Mouse (Mus musculus): ENCODE measurements around the gene Rnf26. TPM values are rescaled to one million over a fixed set of nuclear protein-coding genes. Genes with fewer than 3 reads are reported as not detected.

Gene Rnf26
- total RNA-seq, 2 experiments from 2014 or later: 30.3 to 33.0 TPM

DNA sequence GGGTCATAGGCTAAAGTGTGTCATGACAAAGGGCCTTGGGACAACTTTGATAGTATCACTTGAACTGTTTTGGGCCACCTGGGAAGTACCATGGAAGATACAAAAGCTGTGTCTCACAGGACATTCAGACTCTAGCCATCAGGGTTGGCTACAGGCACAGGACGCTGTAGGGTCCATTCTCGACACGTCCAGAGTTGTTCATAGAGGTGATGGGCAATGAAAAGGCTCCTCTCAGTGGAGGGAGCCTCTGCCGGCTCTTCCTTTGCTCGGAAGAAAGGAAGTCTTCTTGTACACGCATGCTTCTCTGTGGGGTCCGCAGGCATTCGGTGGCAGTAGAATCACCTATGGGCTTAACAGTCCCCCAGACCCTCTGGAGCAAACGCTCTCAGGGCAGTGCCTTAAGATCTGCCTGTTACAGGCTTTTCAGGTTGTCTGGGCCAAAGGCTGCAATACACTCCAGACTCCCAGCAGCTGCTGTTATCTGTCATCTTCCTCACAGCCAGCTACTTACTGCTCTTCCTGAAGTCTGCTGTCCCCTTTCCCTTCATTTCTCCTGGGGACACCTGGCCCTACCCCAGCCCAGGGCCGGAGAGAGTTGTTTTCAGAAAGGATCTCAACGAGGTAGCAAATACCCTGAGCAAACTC is 35.9 kb downstream of the Rnf26 start:
- DNase-seq (ENCODE audit: extremely low spot score in 1 of 2, low spot score in 1 of 2): no peak

DNA sequence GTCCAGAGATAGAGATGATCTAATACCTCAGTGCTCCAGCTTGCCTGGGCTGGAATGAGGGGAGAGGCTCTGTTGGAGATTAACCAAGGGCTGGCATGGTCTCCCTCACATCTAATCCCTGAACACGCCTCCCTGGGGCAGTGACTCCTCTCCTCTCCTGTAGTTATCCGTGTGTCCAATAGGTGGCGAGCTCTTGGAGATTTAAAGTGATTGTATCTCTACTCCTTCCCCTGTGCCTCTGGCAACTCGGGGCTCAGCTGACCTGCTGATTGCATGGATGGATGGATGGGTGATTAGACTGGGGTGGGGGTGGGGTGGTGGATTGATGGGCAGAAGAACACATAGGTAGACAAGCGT is 36.6 kb downstream of the Rnf26 start:
- peak; percentile 13 to 57 for DNase-seq (ENCODE audit: extremely low spot score in 1 of 2, low spot score in 1 of 2)

DNA sequence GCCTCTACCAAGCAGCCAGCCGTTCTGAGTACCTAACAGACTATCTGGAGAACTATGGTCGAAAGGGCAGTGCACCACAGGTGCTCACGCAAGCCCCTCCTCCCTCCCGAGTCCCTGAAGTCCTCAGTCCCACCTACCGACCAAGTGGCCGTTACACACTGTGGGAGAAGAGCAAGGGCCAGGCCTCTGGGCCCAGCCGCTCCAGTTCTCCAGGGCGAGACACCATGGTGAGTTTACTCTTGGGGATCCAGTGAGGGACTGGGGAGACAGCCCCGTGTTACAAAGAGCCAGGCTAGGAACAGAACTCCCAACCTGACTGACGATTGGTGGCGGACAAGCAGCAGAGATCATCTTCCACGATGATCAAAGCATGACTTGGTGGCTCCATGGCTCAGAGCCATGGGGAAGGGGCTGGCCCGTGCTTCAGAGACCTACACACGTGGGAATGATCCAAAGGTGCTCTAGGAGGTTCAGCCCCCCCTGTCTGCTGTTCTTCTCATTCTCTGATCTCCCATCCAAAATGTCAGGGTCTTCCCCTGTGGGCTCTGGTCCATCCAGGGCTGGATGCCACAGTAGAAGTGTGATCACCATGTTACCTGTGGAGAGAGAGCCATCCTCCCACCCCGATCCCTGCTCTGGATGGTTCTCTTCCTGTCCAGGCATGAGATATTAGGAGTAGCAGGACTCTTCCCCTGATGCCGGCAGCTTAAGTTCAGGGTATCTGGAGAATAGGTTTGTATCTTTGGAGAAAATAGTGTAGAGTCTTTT is 37.1 kb downstream of the Rnf26 start:
- DNase-seq (ENCODE audit: extremely low spot score in 1 of 2, low spot score in 1 of 2): no peak

DNA sequence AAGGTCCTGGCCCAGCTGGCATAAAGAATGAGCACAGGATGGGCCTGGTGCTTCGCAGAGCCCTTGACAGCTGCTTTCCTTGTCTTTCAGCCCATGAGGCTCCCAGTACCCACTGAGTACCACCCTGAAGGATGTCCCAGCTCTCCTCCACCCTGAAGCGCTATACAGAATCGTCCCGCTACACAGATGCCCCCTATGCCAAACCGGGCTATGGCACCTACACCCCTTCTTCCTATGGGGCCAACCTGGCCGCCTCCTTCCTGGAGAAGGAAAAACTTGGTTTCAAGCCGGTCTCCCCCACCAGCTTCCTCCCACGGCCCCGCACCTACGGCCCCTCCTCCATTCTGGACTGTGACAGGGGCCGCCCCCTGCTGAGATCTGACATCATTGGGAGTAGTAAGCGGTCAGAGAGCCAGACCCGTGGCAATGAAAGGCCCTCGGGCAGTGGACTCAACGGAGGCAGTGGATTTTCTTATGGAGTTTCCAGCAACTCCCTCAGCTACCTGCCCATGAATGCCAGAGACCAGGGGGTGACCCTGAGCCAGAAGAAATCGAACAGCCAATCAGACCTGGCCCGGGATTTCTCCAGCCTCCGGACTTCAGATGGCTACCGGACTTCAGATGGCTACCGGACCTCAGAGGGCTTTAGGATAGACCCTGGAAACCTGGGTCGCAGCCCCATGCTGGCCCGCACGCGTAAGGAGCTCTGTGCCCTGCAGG is 37.9 kb downstream of the Rnf26 start:
- peak in 1 of 2 experiments; percentile 6 for DNase-seq (ENCODE audit: extremely low spot score in 1 of 2, low spot score in 1 of 2)

DNA sequence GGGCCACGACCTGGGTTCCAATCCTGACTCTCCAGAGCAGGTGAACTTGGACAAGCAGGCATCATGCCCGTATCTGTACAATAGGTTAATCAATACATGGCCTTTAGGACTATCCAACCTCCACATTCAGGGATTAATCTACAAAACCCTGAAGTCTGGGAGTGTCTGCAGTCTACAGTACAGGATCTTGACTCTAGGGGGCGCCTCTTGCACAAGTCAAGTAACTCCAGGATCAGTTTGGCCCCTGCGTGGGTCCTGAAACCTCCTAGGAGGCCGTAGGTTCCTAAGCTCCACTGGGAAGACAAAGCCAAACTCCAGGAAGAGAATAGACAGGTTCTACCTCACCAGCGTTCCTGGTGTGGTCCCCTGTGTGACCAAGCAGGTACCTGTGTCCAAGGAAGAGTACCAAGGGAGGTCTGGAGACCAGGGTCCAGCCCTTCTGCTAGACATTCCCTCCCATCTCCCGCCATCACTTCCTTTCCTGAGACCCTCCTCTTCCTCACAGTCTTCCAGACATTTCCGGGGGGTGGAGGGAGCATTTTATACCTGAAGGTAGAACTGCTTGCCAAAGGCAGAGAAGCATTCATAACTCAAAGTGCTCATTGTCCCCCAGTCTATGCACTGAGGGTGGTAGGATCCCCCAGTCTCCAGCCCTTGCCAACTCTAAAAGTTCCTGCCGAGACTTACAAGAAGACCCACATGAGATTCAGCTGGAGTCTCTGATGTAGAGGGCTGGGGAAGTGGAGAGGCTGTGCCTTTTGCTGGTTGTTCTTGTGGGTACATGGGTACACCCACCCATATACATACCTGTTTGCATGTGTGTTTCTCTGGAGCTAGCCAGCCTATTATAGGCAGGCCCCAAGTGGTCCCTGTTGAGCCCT is 38.7 kb downstream of the Rnf26 start:
- DNase-seq (ENCODE audit: extremely low spot score in 1 of 2, low spot score in 1 of 2): peak; percentile 10 to 56

DNA sequence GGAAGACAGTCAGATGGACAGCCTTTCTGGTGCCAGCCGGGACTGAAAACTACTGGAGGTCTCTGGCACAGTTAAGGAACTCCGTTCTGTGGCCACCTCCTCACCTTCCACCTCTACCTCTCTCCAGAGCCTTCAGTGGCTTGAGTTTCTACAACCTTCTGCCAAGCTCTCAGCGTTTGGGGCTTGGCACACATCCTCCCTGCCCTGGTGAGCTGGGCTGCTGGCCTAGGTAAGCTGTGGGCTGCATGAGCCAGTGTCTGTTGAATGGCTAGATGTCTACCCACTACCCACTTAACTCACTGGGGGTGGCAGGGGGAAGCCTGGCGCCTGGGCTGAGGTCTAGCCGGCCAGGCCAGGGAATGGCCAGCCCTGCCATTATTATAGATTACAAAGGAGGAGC is 40.2 kb downstream of the Rnf26 start:
- DNase-seq (ENCODE audit: extremely low spot score in 1 of 2, low spot score in 1 of 2): peak in 1 of 2 experiments; percentile 9

DNA sequence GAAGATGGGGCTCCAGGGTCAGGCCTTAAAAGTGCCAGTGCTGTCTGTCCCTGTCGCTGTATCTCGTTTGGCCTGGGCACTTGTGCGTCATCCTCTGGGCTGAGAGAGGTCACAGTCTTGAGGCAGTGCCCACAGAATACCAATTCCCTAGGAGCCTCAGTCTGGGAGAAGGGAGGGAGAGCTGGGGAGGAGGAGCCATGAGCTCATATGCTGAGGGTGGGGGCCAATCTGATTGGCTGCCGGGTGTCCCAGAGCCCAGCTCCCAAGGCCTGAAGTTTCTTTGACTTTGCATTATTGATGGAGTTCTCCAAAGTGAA is 40.8 kb downstream of the Rnf26 start:
- peak in 1 of 2 experiments; percentile 14 for DNase-seq (ENCODE audit: extremely low spot score in 1 of 2, low spot score in 1 of 2)

DNA sequence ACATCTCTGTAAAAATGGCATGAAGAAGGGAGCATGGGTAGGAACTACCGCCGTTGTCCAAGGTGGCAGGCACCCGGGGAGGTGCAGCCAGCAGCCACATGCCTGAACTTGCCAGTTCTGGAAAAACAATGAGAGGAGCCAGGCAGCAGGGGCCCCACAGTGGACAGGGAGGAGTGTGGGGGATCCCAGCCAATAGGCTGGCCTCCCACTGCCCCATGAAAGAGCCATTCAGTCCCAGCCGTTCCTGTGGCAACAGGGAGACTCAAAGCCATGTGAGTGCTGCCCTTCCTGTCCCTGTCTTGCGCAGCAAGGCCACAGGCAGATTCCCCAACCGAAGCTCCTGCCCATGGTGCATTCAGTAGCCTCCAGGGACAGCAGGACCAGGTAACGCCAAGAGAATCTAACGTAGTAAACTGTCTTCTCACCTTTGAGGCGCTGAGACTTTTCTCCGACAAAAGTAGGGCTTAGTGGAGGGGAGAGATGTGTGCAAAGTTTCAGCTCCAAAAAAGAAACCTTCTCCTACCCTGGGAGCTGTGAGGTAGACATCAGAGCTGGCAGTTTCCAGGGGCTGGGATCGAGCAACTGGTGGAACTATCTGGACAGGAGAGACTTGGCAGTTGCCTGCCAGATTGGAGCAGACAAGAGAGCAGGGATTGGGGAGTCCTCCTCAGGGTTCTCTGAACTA is 41.3 kb downstream of the Rnf26 start:
- DNase-seq (ENCODE audit: extremely low spot score in 1 of 2, low spot score in 1 of 2): peak in 1 of 2 experiments; percentile 11

DNA sequence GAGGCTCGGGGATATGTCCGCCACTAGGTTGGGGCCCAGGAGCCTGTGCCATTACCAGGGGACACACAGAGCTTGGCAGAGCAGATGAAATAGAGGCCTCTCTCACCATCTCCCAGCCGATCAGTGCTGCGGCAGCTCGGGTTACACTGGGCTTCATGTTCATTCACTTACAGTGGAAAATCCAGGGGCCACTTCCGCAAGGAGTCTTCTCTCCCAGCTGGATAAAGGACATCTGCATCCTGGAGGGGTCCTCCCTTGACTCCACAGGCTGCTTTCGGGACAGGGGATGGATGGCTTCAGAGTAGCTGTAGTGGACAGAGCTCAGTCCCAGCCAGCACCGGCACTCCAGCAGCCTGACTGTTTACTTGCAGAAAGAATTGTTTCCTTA is 42.5 kb downstream of the Rnf26 start:
- DNase-seq (ENCODE audit: extremely low spot score in 1 of 2, low spot score in 1 of 2): peak in 1 of 2 experiments; percentile 8

DNA sequence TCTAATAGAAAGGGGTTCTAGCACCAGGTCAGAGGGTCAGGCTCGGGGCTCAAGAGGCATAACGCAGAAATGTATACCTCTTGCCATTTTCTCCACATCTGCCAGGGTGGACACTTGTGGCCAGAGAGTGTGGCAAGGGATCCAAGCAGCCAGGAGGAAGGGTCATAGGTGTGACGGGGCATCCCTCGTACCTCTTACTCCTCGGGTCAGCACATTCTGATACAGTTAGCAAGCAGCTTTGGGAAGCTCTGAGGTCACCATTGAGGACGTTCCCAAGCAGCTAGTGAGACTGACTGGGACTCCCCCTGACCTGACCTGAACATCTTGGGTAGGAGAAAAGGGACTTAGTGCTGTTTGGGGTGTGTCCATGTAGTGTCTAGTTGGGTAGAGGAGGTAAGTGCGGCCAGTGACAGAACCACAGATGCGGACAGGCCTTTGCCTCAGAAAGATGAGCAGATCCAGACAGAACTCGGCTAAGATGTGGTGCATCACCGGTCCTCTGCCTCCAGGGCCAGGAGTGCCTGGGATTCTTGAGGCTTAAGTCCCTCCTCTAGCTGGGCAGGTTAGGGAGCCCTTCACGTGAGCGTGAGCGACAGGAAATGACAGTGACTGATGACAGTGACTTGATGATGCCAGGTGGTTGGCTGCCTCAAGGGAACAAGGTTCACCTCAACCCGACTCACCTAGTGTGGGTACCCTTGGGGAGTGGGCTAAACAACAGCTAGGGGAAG is 43.0 kb downstream of the Rnf26 start:
- peak in 1 of 2 experiments; percentile 7 for DNase-seq (ENCODE audit: extremely low spot score in 1 of 2, low spot score in 1 of 2)

DNA sequence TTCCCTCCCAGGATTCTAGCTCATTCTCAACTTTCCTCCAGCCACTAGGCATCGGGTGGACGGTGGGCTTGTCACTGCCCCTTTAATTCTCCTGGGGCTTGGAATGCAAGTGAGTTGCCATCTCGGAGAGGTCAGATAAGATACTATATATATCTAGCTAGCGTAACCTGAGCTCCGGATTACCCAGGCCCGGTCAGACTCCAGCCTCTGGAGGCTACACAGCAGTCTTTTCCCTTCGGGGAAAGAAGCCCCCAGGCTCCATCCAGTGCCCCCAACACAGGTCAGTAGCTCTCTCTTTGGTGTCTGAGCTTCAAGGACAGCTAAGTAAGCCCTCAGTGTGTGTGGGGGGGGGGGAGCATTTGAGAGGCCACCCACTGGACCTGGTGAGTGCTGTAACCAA is 44.1 kb downstream of the Rnf26 start:
- DNase-seq (ENCODE audit: extremely low spot score in 1 of 2, low spot score in 1 of 2): no peak

DNA sequence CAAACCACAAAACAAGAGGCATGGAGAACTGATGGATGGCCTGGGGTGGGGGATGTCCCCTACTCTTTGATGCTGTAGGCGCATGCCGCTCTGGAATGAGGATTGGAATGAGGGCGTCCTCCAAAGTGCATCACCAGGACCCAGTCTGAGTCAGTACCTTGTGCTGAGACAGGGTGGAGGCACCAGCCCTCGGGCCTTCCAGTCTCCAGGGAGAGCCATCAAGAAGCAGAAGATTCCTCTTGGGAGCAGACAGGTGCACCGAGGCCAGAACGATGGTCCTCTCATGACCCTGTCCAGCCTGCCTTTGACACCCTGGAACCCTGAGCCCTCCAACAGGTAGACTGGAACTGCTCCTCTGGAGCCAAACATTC is 45.4 kb downstream of the Rnf26 start:
- peak in 1 of 2 experiments; percentile 6 for DNase-seq (ENCODE audit: extremely low spot score in 1 of 2, low spot score in 1 of 2)

DNA sequence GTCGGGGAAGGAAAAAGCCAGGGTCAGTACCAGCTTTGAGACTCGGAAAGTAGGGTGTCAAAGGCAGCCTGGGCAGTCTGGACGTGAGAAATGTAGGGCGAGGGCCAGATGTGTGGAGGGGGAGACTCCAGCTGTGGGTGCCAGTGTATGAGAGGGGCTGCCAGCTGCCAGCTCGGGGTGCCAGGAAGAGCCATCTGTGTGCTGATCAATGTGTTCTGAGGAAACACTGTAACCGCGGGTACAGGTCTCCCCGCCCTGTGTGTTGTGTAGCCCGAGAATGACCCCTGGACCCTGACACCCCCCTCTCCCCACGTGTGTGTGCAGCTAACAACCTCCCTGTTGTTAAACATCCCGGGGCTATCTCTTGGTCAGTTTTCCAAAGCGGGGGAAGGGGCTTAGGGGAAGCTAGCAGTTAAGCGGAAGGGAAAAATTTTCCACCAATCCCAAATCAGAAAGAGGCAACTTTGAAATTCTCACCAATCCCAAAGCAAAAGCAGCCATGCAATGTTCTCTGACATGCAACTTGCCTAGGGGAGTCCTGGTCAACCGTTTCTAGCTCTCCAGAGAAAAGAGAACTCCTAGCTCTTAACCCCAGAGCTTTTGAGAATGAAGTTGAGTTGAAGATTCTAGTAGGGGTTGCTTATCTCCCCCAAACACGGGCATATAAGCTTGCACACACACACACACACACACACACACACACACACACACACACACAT is 45.9 kb downstream of the Rnf26 start:
- DNase-seq (ENCODE audit: extremely low spot score in 1 of 2, low spot score in 1 of 2): no peak

DNA sequence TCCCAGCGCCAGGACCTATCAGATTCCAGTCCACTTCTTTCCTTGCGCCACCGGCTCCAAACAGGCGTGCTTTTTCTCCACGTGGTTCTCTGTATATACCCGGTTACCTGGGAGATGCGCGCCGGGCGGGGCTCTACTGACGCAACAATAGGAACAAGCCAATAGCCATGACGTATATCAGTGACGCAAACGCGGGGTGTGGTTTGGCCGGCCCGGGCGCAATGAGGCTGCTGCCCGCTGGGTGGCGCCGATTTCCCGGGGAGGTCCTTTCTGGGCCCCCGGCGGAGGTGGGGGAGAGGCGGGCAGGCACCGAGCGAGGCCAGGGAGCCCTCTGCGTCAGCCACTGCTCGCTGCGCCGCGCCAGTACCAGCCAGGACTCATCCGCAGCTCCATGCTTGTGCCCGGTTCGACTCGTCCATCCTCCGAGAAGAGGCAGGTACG is 46.5 kb downstream of the Rnf26 start, which contains the start of gene Usp2:
Usp2 (plus strand) TSS at position 237 of the 441 bp plus-strand sequence.
- DNase-seq (ENCODE audit: extremely low spot score in 1 of 2, low spot score in 1 of 2): peak; percentile 100

DNA sequence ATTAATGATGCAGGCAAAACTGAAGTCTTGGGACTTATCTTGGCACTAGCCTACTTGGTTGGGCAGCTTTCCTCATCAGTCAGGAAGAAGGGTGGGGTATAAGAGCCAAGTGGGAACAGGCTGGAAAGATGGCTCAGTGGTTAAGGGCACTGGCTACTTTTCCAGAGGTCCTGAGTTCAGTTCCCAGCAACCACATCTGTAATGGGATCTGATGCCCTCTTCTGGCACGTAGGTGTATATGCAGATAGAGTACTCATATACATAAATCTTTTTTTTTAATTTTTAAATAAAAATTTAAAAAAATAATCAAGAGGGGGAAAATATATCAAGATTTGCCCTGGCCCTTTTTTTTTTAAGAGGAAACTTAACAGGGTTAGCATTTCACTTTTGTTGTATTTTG is 48.1 kb downstream of the Rnf26 start:
- DNase-seq (ENCODE audit: extremely low spot score in 1 of 2, low spot score in 1 of 2): no peak

DNA sequence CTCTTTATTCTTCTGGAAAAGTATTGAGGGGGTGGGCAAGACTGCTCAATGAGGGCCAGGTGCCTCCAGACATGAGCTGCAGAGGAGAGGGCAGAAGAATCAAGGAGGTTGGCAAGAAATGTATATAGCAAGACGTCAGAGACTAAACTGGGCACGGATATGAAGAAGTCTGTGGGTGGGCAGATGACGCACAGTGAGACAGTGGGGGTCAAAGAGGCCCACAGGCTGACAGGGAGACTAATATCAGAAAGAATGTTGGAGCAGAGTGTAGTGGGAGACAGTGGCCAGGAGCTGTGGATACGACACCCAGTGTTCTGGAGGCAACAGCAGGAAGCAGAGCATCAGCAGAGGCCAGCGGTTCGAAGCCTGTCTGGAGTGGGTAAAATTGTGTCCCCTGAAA is 54.7 kb downstream of the Rnf26 start:
- DNase-seq (ENCODE audit: extremely low spot score in 1 of 2, low spot score in 1 of 2): no peak

DNA sequence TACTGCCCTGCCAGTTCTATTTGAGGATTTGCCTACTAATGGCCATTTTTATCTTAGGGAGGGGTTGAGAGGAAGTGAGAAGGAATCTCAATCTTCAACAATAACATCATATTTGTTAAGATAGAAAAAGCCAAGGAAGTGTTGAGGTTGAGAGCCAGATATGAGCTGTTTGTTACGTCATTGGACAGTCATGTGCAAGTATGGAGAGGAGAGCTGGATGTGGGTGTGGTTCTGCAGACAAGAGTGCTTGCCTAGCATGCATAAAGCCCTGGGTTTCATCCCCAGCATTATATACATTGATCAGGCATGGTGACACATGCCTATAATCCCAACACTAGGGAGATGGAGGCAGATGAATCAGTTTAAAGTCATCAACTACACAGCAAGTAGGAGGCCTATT is 59.4 kb downstream of the Rnf26 start:
- no peak for DNase-seq (ENCODE audit: extremely low spot score in 1 of 2, low spot score in 1 of 2)

DNA sequence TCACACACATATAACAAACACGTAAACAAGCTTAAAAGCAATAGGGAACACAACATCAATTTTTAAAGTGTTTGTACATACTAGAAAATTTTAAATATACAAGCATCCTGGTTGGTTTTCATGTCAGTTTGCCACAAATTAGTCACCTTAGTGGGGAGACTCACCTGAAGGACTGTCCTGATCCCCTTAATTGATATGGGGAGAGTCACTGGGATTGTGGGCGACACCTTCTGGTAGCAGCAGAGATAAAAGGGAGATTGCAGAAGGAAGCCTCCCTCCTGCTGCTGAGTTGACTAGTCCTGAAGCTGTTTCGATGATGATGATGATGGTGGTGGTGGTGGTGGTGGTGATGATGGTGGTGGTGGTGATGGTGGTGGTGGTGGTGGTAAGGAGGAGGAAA is 60.5 kb downstream of the Rnf26 start:
- no peak for DNase-seq (ENCODE audit: extremely low spot score in 1 of 2, low spot score in 1 of 2)

Data from layer of hippocampus, postnatal 25 days (tissue).